Mouse (Mus musculus): ENCODE data around the gene Rprd1b.

GRCm38 (mm10) chr2:158079843-158080395 is 51.6 kb downstream of the Rprd1b start:
- peak; percentile 37 for TF ChIP-seq CTCF (IDR thresholded peaks at IDR 0.05; ENCODE audit: low read depth)
- no peak for TF ChIP-seq EP300 (IDR thresholded peaks at IDR 0.05; ENCODE audit: low read depth)

All from liver, embryonic 14.5 days (tissue).